Mouse (Mus musculus): ENCODE measurements at regions not wholly inside any gene's neighbourhood (a gene's known extent, or its start where the extent isn't known, plus 50 kb on each side); places are given as distances from the start of the nearest gene placed in this dataset.

- TF ChIP-seq GATA1 (IDR thresholded peaks at IDR 0.05; ENCODE audit: borderline replicate concordance, low read length), result no peak
- TF ChIP-seq FLI1 (IDR thresholded peaks at IDR 0.05; ENCODE audit: low read length), result no peak
Measured at GRCm38 (mm10) chr12:32449373-32449772, 70.9 kb downstream of the Ccdc71l start.
